Mouse (Mus musculus): ENCODE results near the gene Cd200r4.
A peak's percentile ranks its signal among the peaks of the same experiment; 100 is the strongest.

DNA sequence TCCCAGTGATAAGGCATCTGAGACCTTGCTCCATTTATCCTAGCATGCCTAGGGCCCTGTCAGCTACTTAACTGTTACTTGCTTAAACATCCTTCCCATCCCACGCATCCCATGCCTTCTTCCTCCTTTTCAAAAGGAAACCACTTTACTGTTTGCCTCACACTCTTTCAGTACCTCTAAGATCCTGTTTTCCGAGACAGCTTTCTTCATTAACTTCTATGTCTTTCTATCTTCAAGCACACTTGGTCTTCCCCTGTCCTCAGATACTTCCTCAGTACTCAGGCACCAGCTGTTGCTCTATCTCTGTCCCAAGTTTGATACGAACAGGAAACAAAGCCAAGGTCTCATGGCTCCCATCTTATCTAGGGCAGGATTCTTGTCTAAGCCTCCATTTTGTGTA is 37.9 kb upstream of the Cd200r4 start:
- TF ChIP-seq EP300 (IDR thresholded peaks at IDR 0.05; ENCODE audit: low read depth in 1 of 2, low read length in 2 of 2) (peak; percentile 63 to 80), CTCF (IDR thresholded peaks at IDR 0.05 in 2 of 3, conservative IDR thresholded peaks at IDR 0.05 in 1 of 3; ENCODE audit: control insufficient read depth in 1 of 3, insufficient read depth in 1 of 3, low read depth in 2 of 3, low read length in 3 of 3, poor library complexity in 1 of 3, severe bottlenecking in 1 of 3) (no peak), ZMIZ1 (IDR thresholded peaks at IDR 0.05; ENCODE audit: low read depth, low read length) (no peak), GATA1 (IDR thresholded peaks at IDR 0.05; ENCODE audit: low read depth, low read length) (peak; percentile 87)
